Mouse (Mus musculus) midbrain, embryonic 12.5 days (tissue): ENCODE data around the gene Acer2. TPM values are rescaled to one million over a fixed set of nuclear protein-coding genes. Genes with fewer than 3 reads are reported as not detected.

Experiments
- polyA plus RNA-seq: library from polyadenylated mRNA; unstranded; fragments of >200 nt; fragmentation: Nextera tagmentation; extraction: Ambion mirVana; gene quantifications from 2 replicates; pipeline ENCODE4 v1.2.1, GENCODE M21; 2016

Gene Acer2
- polyA plus RNA-seq, 1 experiment from 2014 or later, result 11.7 TPM

Other genes with a start within 250 kb of the Acer2 start
- 51.4 and 54.7 TPM in 2 replicates for gene Plin2, start 204.3 kb upstream of the Acer2 start, polyA plus RNA-seq
- 6.1 and 10.3 TPM in 2 replicates for gene Dennd4c, start 125.8 kb upstream of the Acer2 start, polyA plus RNA-seq
- gene Rps6, start 17.0 kb upstream of the Acer2 start, polyA plus RNA-seq, result 524 and 538 TPM in 2 replicates